Mouse (Mus musculus): ENCODE data around the gene Rybp. TPM values are rescaled to one million over a fixed set of nuclear protein-coding genes. Genes with fewer than 3 reads are reported as not detected.

Gene Rybp
- polyA plus RNA-seq, 1 experiment from 2014 or later = 7.5 TPM

- 59% methylated on average over 3 of the region's 3 CpGs for WGBS
- Histone ChIP-seq H3K4me2 (ENCODE audit: low read length) (no peak overlapping the region), H3K27me3 (ENCODE audit: control insufficient read depth, insufficient read depth, low read length) (no peaks in the 10 kb centered on the region), H3K9ac (ENCODE audit: low read length) (no peak overlapping the region), H3K9me3 (ENCODE audit: control insufficient read depth, low read length) (no peaks in the 10 kb centered on the region), H3K4me1 (ENCODE audit: control insufficient read depth in 2 of 2, insufficient read depth in 2 of 2, low read length in 2 of 2) (peaks cover under 1 to 20% of the 10 kb centered on the region in 2 experiments; a peak in 3 of 4 replicates), H3K4me3 (ENCODE audit: control insufficient read depth in 1 of 2, insufficient read depth in 1 of 2, low read depth in 1 of 2, low read length in 2 of 2) (no peak overlapping the region), H3K27ac (replicated peaks in 1 of 2; ENCODE audit: control insufficient read depth in 1 of 2, insufficient read depth in 1 of 2, low read depth in 2 of 2, low read length in 2 of 2) (no peak overlapping the region), H3K36me3 (ENCODE audit: control insufficient read depth, insufficient read depth, low read length) (no peaks in the 10 kb centered on the region)
- ATAC-seq (ENCODE audit: insufficient number of reproducible peaks, insufficient read depth, low FRiP score, low read depth) = no peak
Observed at GRCm38 (mm10) chr6:100271992-100272391, 15.3 kb downstream of the Rybp start.

DNA sequence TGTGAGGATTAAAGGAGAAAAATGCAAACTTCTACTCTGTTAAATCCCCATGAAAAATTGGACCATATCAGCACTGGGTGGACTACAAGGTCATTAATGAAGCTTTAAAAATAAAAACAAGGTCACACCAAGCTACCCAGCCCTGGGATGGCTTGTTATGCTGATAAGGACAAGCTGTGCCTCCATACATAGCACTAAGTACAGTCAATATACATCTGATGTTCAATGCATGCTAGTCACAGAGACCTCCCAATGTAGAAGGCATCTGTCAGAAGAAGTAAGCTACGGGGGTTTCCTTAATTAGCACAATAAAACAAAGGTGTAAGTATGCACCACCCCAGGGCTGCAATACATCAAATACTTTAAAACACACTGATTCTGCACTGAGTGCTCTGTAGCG is 16.5 kb downstream of the Rybp start:
- Histone ChIP-seq H3K9me3 (ENCODE audit: control insufficient read depth, low read length) (no peaks in the 10 kb centered on the region), H3K4me1 (ENCODE audit: control insufficient read depth in 2 of 2, insufficient read depth in 2 of 2, low read length in 2 of 2) (peaks cover 0 to 16% of the 10 kb centered on the region in 2 experiments; a peak in 2 of 4 replicates), H3K4me3 (ENCODE audit: control insufficient read depth in 1 of 2, insufficient read depth in 1 of 2, low read depth in 1 of 2, low read length in 2 of 2) (no peak overlapping the region), H3K4me2 (ENCODE audit: low read length) (no peak overlapping the region), H3K36me3 (ENCODE audit: control insufficient read depth, insufficient read depth, low read length) (no peaks in the 10 kb centered on the region), H3K9ac (ENCODE audit: low read length) (no peak overlapping the region), H3K27ac (replicated peaks in 1 of 2; ENCODE audit: control insufficient read depth in 1 of 2, insufficient read depth in 1 of 2, low read depth in 2 of 2, low read length in 2 of 2) (no peak overlapping the region), H3K27me3 (ENCODE audit: control insufficient read depth, insufficient read depth, low read length) (no peaks in the 10 kb centered on the region)
- WGBS = 75% methylated on average over 2 of the region's 2 CpGs
- ATAC-seq (ENCODE audit: insufficient number of reproducible peaks, insufficient read depth, low FRiP score, low read depth) = no peak

DNA sequence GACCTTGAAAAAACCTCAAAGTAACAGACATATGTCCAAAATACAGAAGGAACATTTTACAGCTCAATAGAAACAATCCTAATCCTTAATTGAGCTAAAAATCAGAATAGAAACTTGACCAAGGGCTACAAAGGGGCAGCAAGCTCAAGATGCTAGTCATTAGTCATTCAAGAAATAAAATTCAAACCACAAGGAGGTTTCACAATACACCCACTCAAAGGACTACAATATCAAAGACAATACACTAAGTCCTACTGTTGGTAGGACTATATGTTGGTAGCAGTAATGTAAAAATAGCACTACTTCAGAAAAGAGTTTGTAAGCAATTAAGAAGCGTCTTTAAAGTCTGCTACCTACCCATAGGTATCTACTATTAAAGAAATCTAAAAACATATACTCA is 27.7 kb downstream of the Rybp start:
- H3K4me1 ChIP-seq (ENCODE audit: control insufficient read depth in 2 of 2, insufficient read depth in 2 of 2, low read length in 2 of 2) = peaks cover 0 to 36% of the 10 kb centered on the region in 2 experiments; a peak in 3 of 4 replicates
- no peak overlapping the region for H3K4me2 ChIP-seq (ENCODE audit: low read length)
- H3K27ac ChIP-seq (replicated peaks in 1 of 2; ENCODE audit: control insufficient read depth in 1 of 2, insufficient read depth in 1 of 2, low read depth in 2 of 2, low read length in 2 of 2) = no peak overlapping the region
- H3K27me3 ChIP-seq (ENCODE audit: control insufficient read depth, insufficient read depth, low read length) = no peaks in the 10 kb centered on the region
- H3K9me3 ChIP-seq (ENCODE audit: control insufficient read depth, low read length) = no peaks in the 10 kb centered on the region
- no peak overlapping the region for H3K9ac ChIP-seq (ENCODE audit: low read length)
- H3K36me3 ChIP-seq (ENCODE audit: control insufficient read depth, insufficient read depth, low read length) = no peaks in the 10 kb centered on the region
- WGBS = 86% methylated on average over 1 of the region's 1 CpGs
- ATAC-seq (ENCODE audit: insufficient number of reproducible peaks, insufficient read depth, low FRiP score, low read depth) = no peak
- H3K4me3 ChIP-seq (ENCODE audit: control insufficient read depth in 1 of 2, insufficient read depth in 1 of 2, low read depth in 1 of 2, low read length in 2 of 2) = no peak overlapping the region

DNA sequence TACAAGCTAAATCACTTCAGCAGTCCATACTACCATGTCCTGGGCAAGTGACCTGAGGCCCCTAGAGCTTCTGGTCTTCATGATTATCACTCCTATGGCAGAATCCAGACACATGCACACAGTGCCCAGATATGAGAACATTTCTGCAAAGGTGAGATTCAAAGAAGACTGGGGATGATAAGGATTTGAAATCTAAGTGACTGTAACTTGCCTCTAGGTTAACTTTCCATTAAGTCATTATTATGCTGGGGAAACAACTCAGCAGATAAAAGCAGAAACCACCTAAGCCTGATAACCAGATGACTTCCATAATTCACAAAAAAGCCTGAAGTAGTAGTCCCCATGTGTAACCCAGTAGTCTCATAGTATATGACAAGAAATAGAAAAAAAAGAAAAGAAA is 29.0 kb downstream of the Rybp start:
- H3K27ac ChIP-seq (replicated peaks in 1 of 2; ENCODE audit: control insufficient read depth in 1 of 2, insufficient read depth in 1 of 2, low read depth in 2 of 2, low read length in 2 of 2) = no peak overlapping the region
- H3K4me3 ChIP-seq (ENCODE audit: control insufficient read depth in 1 of 2, insufficient read depth in 1 of 2, low read depth in 1 of 2, low read length in 2 of 2) = no peak overlapping the region
- no peak overlapping the region for H3K9ac ChIP-seq (ENCODE audit: low read length)
- no peak overlapping the region for H3K4me2 ChIP-seq (ENCODE audit: low read length)
- peaks cover 0 to 26% of the 10 kb centered on the region in 2 experiments; a peak in 3 of 4 replicates for H3K4me1 ChIP-seq (ENCODE audit: control insufficient read depth in 2 of 2, insufficient read depth in 2 of 2, low read length in 2 of 2)
- no peak for ATAC-seq (ENCODE audit: insufficient number of reproducible peaks, insufficient read depth, low FRiP score, low read depth)
- H3K36me3 ChIP-seq (ENCODE audit: control insufficient read depth, insufficient read depth, low read length) = no peaks in the 10 kb centered on the region
- H3K27me3 ChIP-seq (ENCODE audit: control insufficient read depth, insufficient read depth, low read length) = no peaks in the 10 kb centered on the region
- no peaks in the 10 kb centered on the region for H3K9me3 ChIP-seq (ENCODE audit: control insufficient read depth, low read length)

DNA sequence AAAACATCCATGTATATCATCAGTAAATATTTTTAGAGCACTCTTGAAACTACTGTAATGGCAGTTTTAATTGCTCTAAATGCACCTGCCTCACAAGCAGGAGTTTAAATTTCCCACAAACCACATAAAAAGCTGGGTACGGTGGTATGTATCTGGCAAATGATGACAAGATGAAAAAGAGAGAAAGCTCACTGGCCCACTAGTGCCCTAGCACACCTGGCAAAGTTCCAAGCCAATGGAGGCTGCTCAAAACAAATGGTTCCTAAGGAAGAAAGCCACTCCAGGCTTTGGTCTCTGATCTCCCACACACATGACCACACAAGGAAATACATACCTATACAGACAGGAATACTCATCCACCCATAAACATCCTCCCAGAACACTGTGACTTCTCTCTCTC is 31.9 kb downstream of the Rybp start:
- H3K27me3 ChIP-seq (ENCODE audit: control insufficient read depth, insufficient read depth, low read length) = no peaks in the 10 kb centered on the region
- H3K27ac ChIP-seq (replicated peaks in 1 of 2; ENCODE audit: control insufficient read depth in 1 of 2, insufficient read depth in 1 of 2, low read depth in 2 of 2, low read length in 2 of 2) = no peak overlapping the region
- H3K4me3 ChIP-seq (ENCODE audit: control insufficient read depth in 1 of 2, insufficient read depth in 1 of 2, low read depth in 1 of 2, low read length in 2 of 2) = no peak overlapping the region
- peaks cover 0 to 23% of the 10 kb centered on the region in 2 experiments; a peak in 3 of 4 replicates for H3K4me1 ChIP-seq (ENCODE audit: control insufficient read depth in 2 of 2, insufficient read depth in 2 of 2, low read length in 2 of 2)
- no peak for ATAC-seq (ENCODE audit: insufficient number of reproducible peaks, insufficient read depth, low FRiP score, low read depth)
- H3K9ac ChIP-seq (ENCODE audit: low read length) = no peak overlapping the region
- H3K4me2 ChIP-seq (ENCODE audit: low read length) = no peak overlapping the region
- WGBS = 40% methylated on average over 1 of the region's 1 CpGs
- no peaks in the 10 kb centered on the region for H3K9me3 ChIP-seq (ENCODE audit: control insufficient read depth, low read length)
- no peaks in the 10 kb centered on the region for H3K36me3 ChIP-seq (ENCODE audit: control insufficient read depth, insufficient read depth, low read length)

DNA sequence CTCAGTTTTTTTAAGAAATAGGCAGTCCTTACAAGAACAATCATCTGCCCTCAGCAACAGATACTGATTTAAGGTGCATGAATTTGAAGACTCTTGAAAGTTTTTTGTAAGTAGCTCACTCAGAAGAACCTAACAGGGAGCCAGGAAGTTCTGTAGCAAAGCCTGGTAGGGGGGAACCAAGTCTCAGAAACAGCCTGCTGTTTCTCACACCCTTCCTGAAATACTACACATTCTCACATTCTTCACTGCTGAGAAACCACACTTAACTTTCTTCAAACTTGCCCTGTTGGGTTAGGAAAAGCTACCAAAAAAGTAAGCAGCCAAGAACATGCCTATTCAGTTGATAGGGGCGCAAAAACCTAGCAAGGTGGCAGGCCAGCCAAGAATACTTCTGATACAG is 32.6 kb downstream of the Rybp start:
- Histone ChIP-seq H3K4me3 (ENCODE audit: control insufficient read depth in 1 of 2, insufficient read depth in 1 of 2, low read depth in 1 of 2, low read length in 2 of 2) (no peak overlapping the region), H3K27ac (replicated peaks in 1 of 2; ENCODE audit: control insufficient read depth in 1 of 2, insufficient read depth in 1 of 2, low read depth in 2 of 2, low read length in 2 of 2) (no peak overlapping the region), H3K9me3 (ENCODE audit: control insufficient read depth, low read length) (no peaks in the 10 kb centered on the region), H3K9ac (ENCODE audit: low read length) (no peak overlapping the region), H3K27me3 (ENCODE audit: control insufficient read depth, insufficient read depth, low read length) (no peaks in the 10 kb centered on the region), H3K36me3 (ENCODE audit: control insufficient read depth, insufficient read depth, low read length) (no peaks in the 10 kb centered on the region), H3K4me1 (ENCODE audit: control insufficient read depth in 2 of 2, insufficient read depth in 2 of 2, low read length in 2 of 2) (peaks cover 0 to 23% of the 10 kb centered on the region in 2 experiments; a peak in 3 of 4 replicates), H3K4me2 (ENCODE audit: low read length) (no peak overlapping the region)
- no peak for ATAC-seq (ENCODE audit: insufficient number of reproducible peaks, insufficient read depth, low FRiP score, low read depth)
- 62% methylated on average over 1 of the region's 1 CpGs for WGBS

DNA sequence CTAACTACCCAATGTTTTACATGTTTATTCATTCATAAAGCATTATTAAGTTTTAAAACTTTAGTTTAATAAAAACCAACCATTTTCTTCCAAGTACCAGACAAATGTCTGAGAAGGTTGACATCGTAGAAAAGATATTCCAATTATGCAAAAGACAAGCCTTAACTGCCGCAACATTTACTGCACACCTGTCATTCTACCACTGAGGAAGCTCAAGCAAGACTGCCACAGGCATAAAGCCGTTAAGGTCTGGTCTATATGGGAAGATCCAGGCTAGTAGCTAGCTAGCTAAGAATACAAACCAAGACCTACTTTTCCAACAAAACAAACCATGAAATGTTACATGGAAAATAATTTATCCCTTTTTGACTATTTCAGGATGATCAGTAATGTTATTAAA is 42.8 kb downstream of the Rybp start:
- Histone ChIP-seq H3K4me1 (ENCODE audit: control insufficient read depth in 2 of 2, insufficient read depth in 2 of 2, low read length in 2 of 2) (peaks cover 0 to 9% of the 10 kb centered on the region in 2 experiments; a peak in 2 of 4 replicates), H3K36me3 (ENCODE audit: control insufficient read depth, insufficient read depth, low read length) (no peaks in the 10 kb centered on the region), H3K4me2 (ENCODE audit: low read length) (no peak overlapping the region), H3K27me3 (ENCODE audit: control insufficient read depth, insufficient read depth, low read length) (no peaks in the 10 kb centered on the region), H3K27ac (replicated peaks in 1 of 2; ENCODE audit: control insufficient read depth in 1 of 2, insufficient read depth in 1 of 2, low read depth in 2 of 2, low read length in 2 of 2) (no peak overlapping the region), H3K4me3 (ENCODE audit: control insufficient read depth in 1 of 2, insufficient read depth in 1 of 2, low read depth in 1 of 2, low read length in 2 of 2) (no peak overlapping the region), H3K9me3 (ENCODE audit: control insufficient read depth, low read length) (no peaks in the 10 kb centered on the region), H3K9ac (ENCODE audit: low read length) (no peak overlapping the region)
- WGBS = 60% methylated on average over 3 of the region's 3 CpGs
- ATAC-seq (ENCODE audit: insufficient number of reproducible peaks, insufficient read depth, low FRiP score, low read depth) = no peak

DNA sequence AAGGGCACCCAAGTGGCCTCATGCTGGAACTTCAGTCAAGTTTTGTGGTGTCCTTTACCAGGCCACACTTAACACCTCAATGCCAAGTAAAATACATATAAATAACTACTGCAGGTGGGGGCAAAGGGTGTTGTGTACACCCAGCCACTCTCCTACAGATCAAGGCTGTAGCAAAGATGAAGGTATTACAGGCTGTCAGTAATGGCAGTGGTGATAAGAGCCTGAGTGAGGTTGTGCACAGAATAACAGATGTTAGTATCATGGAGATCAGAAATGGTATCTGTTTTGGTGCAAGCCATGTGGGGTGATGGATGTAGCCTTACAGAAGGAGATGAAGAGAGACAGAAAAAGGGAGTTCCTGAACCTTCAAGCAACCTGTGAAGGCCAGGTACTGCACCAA is 52.2 kb downstream of the Rybp start:
- H3K4me3 ChIP-seq (ENCODE audit: control insufficient read depth in 1 of 2, insufficient read depth in 1 of 2, low read depth in 1 of 2, low read length in 2 of 2) = no peak overlapping the region
- no peak overlapping the region for H3K4me2 ChIP-seq (ENCODE audit: low read length)
- no peak overlapping the region for H3K27ac ChIP-seq (replicated peaks in 1 of 2; ENCODE audit: control insufficient read depth in 1 of 2, insufficient read depth in 1 of 2, low read depth in 2 of 2, low read length in 2 of 2)
- peaks cover 0 to 37% of the 10 kb centered on the region in 2 experiments for H3K4me1 ChIP-seq (ENCODE audit: control insufficient read depth in 2 of 2, insufficient read depth in 2 of 2, low read length in 2 of 2)
- H3K36me3 ChIP-seq (ENCODE audit: control insufficient read depth, insufficient read depth, low read length) = peaks cover 6% of the 10 kb centered on the region
- no peaks in the 10 kb centered on the region for H3K27me3 ChIP-seq (ENCODE audit: control insufficient read depth, insufficient read depth, low read length)
- ATAC-seq (ENCODE audit: insufficient number of reproducible peaks, insufficient read depth, low FRiP score, low read depth) = no peak
- H3K9ac ChIP-seq (ENCODE audit: low read length) = no peak overlapping the region
- no peaks in the 10 kb centered on the region for H3K9me3 ChIP-seq (ENCODE audit: control insufficient read depth, low read length)
